Mouse (Mus musculus) cortical plate, adult 2 months (tissue): ENCODE measurements around the gene Zcchc3.
A peak's percentile ranks its signal among the peaks of the same experiment; 100 is the strongest.

Source experiments
- CTCF ChIP-seq: fragments of 200-500 bp; IDR thresholded peaks from 2 replicates; pipeline ENCODE4 v1.5.1; 2011; ENCODE audit warnings: mild to moderate bottlenecking, control low read depth, low read length; ENCODE audit not compliant: insufficient read depth; ENCODE audit errors: extremely low read depth
- POLR2A ChIP-seq: fragments of 200-500 bp; IDR thresholded peaks from 2 replicates; pipeline ENCODE4 v1.6.1; 2011; ENCODE audit warnings: mild to moderate bottlenecking, low read length, control low read depth; ENCODE audit not compliant: insufficient read depth; ENCODE audit errors: extremely low read depth

DNA sequence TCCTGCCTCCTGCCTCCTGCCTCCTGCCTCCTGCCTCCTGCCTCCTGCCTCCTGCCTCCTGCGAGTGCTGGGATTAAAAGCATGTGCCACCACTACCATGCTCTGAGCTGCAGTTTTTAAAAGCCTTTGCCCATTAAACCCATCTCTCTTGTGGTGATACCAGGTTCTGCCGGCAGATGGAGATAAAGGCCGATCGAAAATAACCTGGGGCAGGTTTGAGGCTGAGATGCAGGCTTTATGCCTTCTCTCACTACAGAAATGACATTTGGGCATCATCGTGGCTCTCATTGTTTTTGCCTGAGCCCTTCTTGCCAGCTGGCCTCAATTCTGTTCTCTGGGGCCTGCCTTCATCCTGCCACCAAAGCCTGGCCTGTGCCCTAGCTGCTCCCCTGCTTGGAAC is 35.4 kb upstream of the Zcchc3 start:
- TF ChIP-seq POLR2A (no peak), CTCF (peak; percentile 65)
